ENCODE assay signal across 18 mouse cellular contexts in the genomic region with DNA sequence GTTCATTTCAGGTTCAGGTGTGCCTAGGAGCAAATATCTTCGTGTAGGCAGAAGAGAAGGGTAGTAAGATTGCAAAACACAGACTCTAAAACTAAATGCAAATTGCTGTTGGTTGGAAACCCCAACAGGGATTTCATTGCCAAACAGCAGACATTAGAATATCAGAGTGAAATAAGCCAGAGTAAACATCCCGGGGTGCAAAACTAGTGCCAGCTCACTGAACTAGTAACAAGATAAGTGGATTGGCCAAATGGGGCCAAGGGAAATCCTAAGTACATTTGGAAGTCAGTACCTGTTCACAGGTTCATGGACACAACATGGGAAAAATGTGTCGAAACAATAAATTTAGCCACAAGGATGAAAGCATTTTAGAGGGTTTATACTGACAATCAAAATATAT.
"Had no signal": no experiment of that assay in that cellular context is flagged by ENCODE, and none has a peak within 500 bp of the region (broad histone marks: within the 10 kb centered on the region; RNA-seq: fewer than 3 reads in every experiment).

No protein-coding gene starts in this region.

- H3K27me3 ChIP-seq: midbrain, embryonic 12.5 days; neural tube, embryonic 13.5 days; neural tube, embryonic 15.5 days had no signal

- H3K9me3 ChIP-seq: midbrain, embryonic 10.5 days; midbrain, embryonic 12.5 days; neural tube, embryonic 13.5 days; neural tube, embryonic 15.5 days had no signal

- H3K27ac ChIP-seq: midbrain, embryonic 10.5 days; midbrain, embryonic 12.5 days; neural tube, embryonic 13.5 days; neural tube, embryonic 15.5 days had no signal

- H3K4me2 ChIP-seq: lung, embryonic 14.5 days; midbrain, embryonic 12.5 days; neural tube, embryonic 13.5 days; neural tube, embryonic 15.5 days had no signal

- H3K36me3 ChIP-seq: midbrain, embryonic 10.5 days; midbrain, embryonic 12.5 days; neural tube, embryonic 13.5 days; neural tube, embryonic 15.5 days had no signal

- DNase-seq: lung, adult 18-20 months; lung, embryonic 14.5 days; lung, postnatal 10 days; lung, postnatal 4 days; midbrain, embryonic 14.5 days; retina, postnatal 1 day; right cerebral cortex, adult 18-20 months; right cerebral cortex, postnatal 25 days; right cerebral cortex, postnatal 4 days; spleen, adult 18-20 months; thymus, adult 18-20 months; thymus, postnatal 14 days; thymus, postnatal 36 days had no signal

- H3K4me3 ChIP-seq: midbrain, embryonic 10.5 days; midbrain, embryonic 12.5 days; myocyte; neural tube, embryonic 13.5 days; neural tube, embryonic 15.5 days had no signal

- H3K9ac ChIP-seq: lung, embryonic 14.5 days; midbrain, embryonic 12.5 days; neural tube, embryonic 13.5 days; neural tube, embryonic 15.5 days had no signal

- H3K4me1 ChIP-seq: midbrain, embryonic 10.5 days; midbrain, embryonic 12.5 days; neural tube, embryonic 13.5 days; neural tube, embryonic 15.5 days had no signal
